Mouse (Mus musculus): Measurements from ENCODE around the gene Gpm6b.
A peak's percentile ranks its signal among the peaks of the same experiment; 100 is the strongest.

Gpm6b gene

GRCm38 (mm10) chrX:166356276-166356675 is 117.6 kb downstream of the Gpm6b start:
- DNase-seq (ENCODE audit: low spot score), result no peak

- DNase-seq (ENCODE audit: low spot score), result no peak
These were observed 120.2 kb downstream of the Gpm6b start for GRCm38 (mm10) chrX:166358955-166359354.

- no peak for DNase-seq (ENCODE audit: low spot score)
These were observed 121.3 kb downstream of the Gpm6b start for GRCm38 (mm10) chrX:166359927-166360440.

- DNase-seq (ENCODE audit: low spot score), result peak; percentile 31
These were observed 121.7 kb downstream of the Gpm6b start for GRCm38 (mm10) chrX:166360455-166360854.

GRCm38 (mm10) chrX:166365458-166366213 is 126.9 kb downstream of the Gpm6b start:
- DNase-seq (ENCODE audit: low spot score), result peak; percentile 24

GRCm38 (mm10) chrX:166376681-166377328 is 138.1 kb downstream of the Gpm6b start:
- DNase-seq (ENCODE audit: low spot score), result no peak

GRCm38 (mm10) chrX:166378652-166379051 is 139.9 kb downstream of the Gpm6b start:
- DNase-seq (ENCODE audit: low spot score), result no peak

GRCm38 (mm10) chrX:166383606-166384005 is 144.9 kb downstream of the Gpm6b start:
- DNase-seq (ENCODE audit: low spot score), result no peak

GRCm38 (mm10) chrX:166384935-166385334 is 146.2 kb downstream of the Gpm6b start:
- no peak for DNase-seq (ENCODE audit: low spot score)

GRCm38 (mm10) chrX:166386656-166387055 is 147.9 kb downstream of the Gpm6b start:
- no peak for DNase-seq (ENCODE audit: low spot score)

GRCm38 (mm10) chrX:166393753-166394152 is 155.0 kb downstream of the Gpm6b start:
- DNase-seq (ENCODE audit: low spot score), result no peak

GRCm38 (mm10) chrX:166407865-166408264 is 169.2 kb downstream of the Gpm6b start:
- no peak for DNase-seq (ENCODE audit: low spot score)

- DNase-seq (ENCODE audit: low spot score), result no peak
These were observed 177.5 kb downstream of the Gpm6b start for GRCm38 (mm10) chrX:166416196-166416595.

- DNase-seq (ENCODE audit: low spot score), result no peak
These were observed 196.1 kb downstream of the Gpm6b start for GRCm38 (mm10) chrX:166434812-166435211.
